ENCODE assay signal across 7 mouse cellular contexts in the genomic region with DNA sequence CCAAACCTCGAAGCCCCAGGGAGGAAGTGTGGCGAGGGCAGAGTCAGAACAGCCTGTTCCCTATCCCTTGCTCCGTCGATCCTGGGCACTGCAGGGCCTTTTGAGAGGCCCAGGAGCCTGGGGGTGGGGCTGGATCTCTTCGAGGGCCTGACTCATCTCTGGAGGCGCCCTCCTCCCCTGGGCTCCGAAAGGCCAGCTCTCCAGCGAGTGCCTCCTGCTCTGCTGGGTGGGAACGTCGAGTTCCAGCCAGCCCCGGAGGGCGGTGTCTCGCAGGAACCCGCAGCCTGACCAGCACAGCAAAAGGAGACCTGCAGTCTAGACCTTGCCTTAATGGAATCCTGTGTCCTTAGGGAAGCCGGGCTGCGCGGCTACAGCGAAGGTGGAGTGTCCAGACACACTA. TPM values are rescaled to one million over a fixed set of nuclear protein-coding genes. Genes with fewer than 3 reads are reported as not detected.
DNase-seq lines count a peak whose midpoint lies in the region; ATAC-seq lines count a peak whose summit lies in the region.

No protein-coding gene starts in this region.

- H3K4me1 ChIP-seq in lung, embryonic 15.5 days: peaks cover 27% of the 10 kb centered on the region

- peak; percentile 96 for DNase-seq in NIH3T3 (ENCODE audit: low read depth)
- peak; percentile 85 for DNase-seq in adrenal gland, adult 8-10 months
- DNase-seq in gastrocnemius, postnatal 25 days: peak; percentile 93
- peak; percentile 67 for DNase-seq in kidney, adult 18-20 months
- no peak for DNase-seq in left cerebral cortex, adult 9 months (ENCODE audit: low spot score in 2 of 2)

- WGBS in lung, embryonic 15.5 days: 24% methylated on average over 18 of the region's 18 CpGs

- peak overlapping the region; percentile 47 for H3K27ac ChIP-seq in lung, embryonic 15.5 days

- no peak overlapping the region for H3K4me2 ChIP-seq in lung, embryonic 15.5 days

- H3K27me3 ChIP-seq in lung, embryonic 15.5 days: no peaks in the 10 kb centered on the region

- H3K4me3 ChIP-seq in lung, embryonic 15.5 days: no peak overlapping the region

- H3K9me3 ChIP-seq in lung, embryonic 15.5 days: no peaks in the 10 kb centered on the region; the same call in 1 of the 2 replicates

- peak; percentile 60; the same call in 1 of the 2 replicates for ATAC-seq in lung, embryonic 15.5 days (ENCODE audit: borderline replicate concordance, extremely low read depth, low FRiP score, low TSS enrichment)
- no peak for ATAC-seq in CD4-positive, CD25-positive, alpha-beta regulatory T cell, adult 4 months

- H3K9ac ChIP-seq in lung, embryonic 15.5 days: 0 out of 2 replicates have a peak overlapping the region, but pooled peaks have one; percentile 14

- H3K36me3 ChIP-seq in lung, embryonic 15.5 days: no peaks in the 10 kb centered on the region

RNA-seq across cellular contexts. Expression of a gene that starts 50.2 kb away (rescaled TPM):
- total RNA-seq in adrenal gland, adult 8-10 months (2022): 1 to 10 TPM; 3.6 to 6.2 (median 5.7) TPM
- 1 to 10 TPM in 1 of 2 experiments, under 1 TPM in 1; 0.72 to 1.5 TPM for total RNA-seq in gastrocnemius, postnatal 25 days (2021)
- 4.7 and 6.0 TPM in 2 replicates for polyA plus RNA-seq in lung, embryonic 15.5 days (2015; fragmentation: Nextera tagmentation; extraction: Ambion mirVana)
- polyA plus RNA-seq in CD4-positive, CD25-positive, alpha-beta regulatory T cell, adult 4 months (2017; shearing (Covaris generic)): under 1 TPM in 1 of 2 experiments, not detected in 1; 0.62 TPM

RNA-seq across cellular contexts. Expression of a gene that starts 54.4 kb away (rescaled TPM):
- total RNA-seq in adrenal gland, adult 8-10 months (2022): 10 to 100 TPM; 40.1 to 77.8 (median 49.1) TPM
- total RNA-seq in gastrocnemius, postnatal 25 days (2021): 10 to 100 TPM; 15.6 to 16.2 TPM
- 82.9 and 87.2 TPM in 2 replicates for polyA plus RNA-seq in lung, embryonic 15.5 days (2015; fragmentation: Nextera tagmentation; extraction: Ambion mirVana)
- polyA plus RNA-seq in CD4-positive, CD25-positive, alpha-beta regulatory T cell, adult 4 months (2017; shearing (Covaris generic)): 10 to 100 TPM; 30.5 to 44.9 TPM

Comparison
In these comparisons a context has a peak if more than half of its experiments do, and no peak if none do; other contexts are left out.
1. DNase-seq: peak in NIH3T3 (single experiment), adrenal gland, adult 8-10 months (single experiment), gastrocnemius, postnatal 25 days (single experiment) and kidney, adult 18-20 months (single experiment); none in left cerebral cortex, adult 9 months (0 of 2).